In genomic region chr1:180428101-180428712, GRCm38 (mm10) we compare ENCODE assay signal across 9 mouse cellular contexts. TPM values are rescaled to one million over a fixed set of nuclear protein-coding genes. Genes with fewer than 3 reads are reported as not detected.
DNase-seq lines count a peak whose midpoint lies in the region; ATAC-seq and TF ChIP-seq lines count a peak whose summit lies in the region.
"Had no signal": no experiment of that assay in that cellular context is flagged by ENCODE, and none has a peak within 500 bp of the region (broad histone marks: within the 10 kb centered on the region; RNA-seq: fewer than 3 reads in every experiment).

No protein-coding gene starts in this region.

- 0 out of 2 replicates have a peak overlapping the region, but pooled peaks have one; percentile 17 for H3K27ac ChIP-seq in forebrain, postnatal 0 days (ENCODE audit: low read depth, low read length)
- no peak overlapping the region for H3K27ac ChIP-seq in forebrain, embryonic 11.5 days (ENCODE audit: low read depth, low read length)
- no peak overlapping the region for H3K27ac ChIP-seq in thymus, adult 2 months (ENCODE audit: control insufficient read depth, insufficient read depth, low read length)
- H3K27ac ChIP-seq in liver, postnatal 0 days (ENCODE audit: low read depth), result no peak overlapping the region
- H3K27ac ChIP-seq in small intestine, adult 2 months (ENCODE audit: insufficient read depth, low read depth, low read length), result no peak overlapping the region

- H3K9ac ChIP-seq in forebrain, postnatal 0 days, result no peak overlapping the region
- H3K9ac ChIP-seq in forebrain, embryonic 11.5 days (ENCODE audit: low read length), result no peak overlapping the region
- no peak overlapping the region for H3K9ac ChIP-seq in liver, postnatal 0 days (replicated peaks)

- H3K36me3 ChIP-seq in forebrain, postnatal 0 days (ENCODE audit: insufficient read depth), result no peaks in the 10 kb centered on the region
- no peaks in the 10 kb centered on the region for H3K36me3 ChIP-seq in forebrain, embryonic 11.5 days (ENCODE audit: control insufficient read depth, insufficient read depth, low read length)
- peaks cover 7% of the 10 kb centered on the region; the same call in 1 of the 2 replicates for H3K36me3 ChIP-seq in thymus, adult 2 months (ENCODE audit: control insufficient read depth, insufficient read depth, low read length)
- H3K36me3 ChIP-seq in liver, postnatal 0 days (replicated peaks; ENCODE audit: insufficient read depth, low read length), result no peaks in the 10 kb centered on the region
- H3K36me3 ChIP-seq in small intestine, adult 2 months (ENCODE audit: control insufficient read depth, insufficient read depth, low read length), result no peaks in the 10 kb centered on the region

- H3K4me3 ChIP-seq in forebrain, postnatal 0 days (ENCODE audit: low read depth, low read length), result no peak overlapping the region
- H3K4me3 ChIP-seq in forebrain, embryonic 11.5 days (ENCODE audit: low read depth, low read length), result no peak overlapping the region
- no peak overlapping the region for H3K4me3 ChIP-seq in thymus, adult 2 months (ENCODE audit: control insufficient read depth, insufficient read depth, low read length)
- no peak overlapping the region for H3K4me3 ChIP-seq in liver, postnatal 0 days (ENCODE audit: low read depth, low read length)
- no peak overlapping the region for H3K4me3 ChIP-seq in small intestine, adult 2 months (ENCODE audit: low read depth, low read length)

- H3K9me3 ChIP-seq in forebrain, postnatal 0 days (ENCODE audit: low read length), result no peaks in the 10 kb centered on the region
- no peaks in the 10 kb centered on the region for H3K9me3 ChIP-seq in forebrain, embryonic 11.5 days (ENCODE audit: control insufficient read depth, low read length)
- H3K9me3 ChIP-seq in liver, postnatal 0 days (ENCODE audit: low read length), result no peaks in the 10 kb centered on the region

- no peak for ATAC-seq in forebrain, postnatal 0 days
- no peak for ATAC-seq in forebrain, embryonic 11.5 days (replicated peaks; ENCODE audit: low FRiP score)
- peak; percentile 38 for ATAC-seq in common myeloid progenitor, adult 5-6 weeks (replicated peaks; ENCODE audit: low read depth, poor library complexity, severe bottlenecking)
- ATAC-seq in liver, postnatal 0 days, result peak; percentile 43

- no peak for TF ChIP-seq POLR2A in thymus, adult 2 months (IDR thresholded peaks at IDR 0.05; ENCODE audit: control insufficient read depth, extremely low read depth, insufficient read depth, low read length, poor library complexity)
- no peak for TF ChIP-seq POLR2A in small intestine, adult 2 months (IDR thresholded peaks at IDR 0.05; ENCODE audit: low read depth, low read length)

- no peaks in the 10 kb centered on the region for H3K27me3 ChIP-seq in forebrain, postnatal 0 days (ENCODE audit: insufficient read depth, low read length)
- no peaks in the 10 kb centered on the region for H3K27me3 ChIP-seq in forebrain, embryonic 11.5 days (ENCODE audit: control insufficient read depth, insufficient read depth, low read length)
- no peaks in the 10 kb centered on the region for H3K27me3 ChIP-seq in thymus, adult 2 months (ENCODE audit: control insufficient read depth, insufficient read depth, low read length)
- H3K27me3 ChIP-seq in liver, postnatal 0 days (ENCODE audit: insufficient read depth, low read length), result peaks cover 3% of the 10 kb centered on the region; the same call in 1 of the 2 replicates
- peaks cover 4% of the 10 kb centered on the region for H3K27me3 ChIP-seq in small intestine, adult 2 months (ENCODE audit: control insufficient read depth, insufficient read depth, low read length)

- H3K4me1 ChIP-seq in forebrain, postnatal 0 days (ENCODE audit: insufficient read depth), result peaks cover 11% of the 10 kb centered on the region; the same call in 1 of the 2 replicates
- peaks cover 3% of the 10 kb centered on the region; the same call in 1 of the 2 replicates for H3K4me1 ChIP-seq in forebrain, embryonic 11.5 days (replicated peaks; ENCODE audit: control insufficient read depth, insufficient read depth, low read length)
- peaks cover 8% of the 10 kb centered on the region for H3K4me1 ChIP-seq in thymus, adult 2 months (replicated peaks; ENCODE audit: control insufficient read depth, insufficient read depth, low read length)
- H3K4me1 ChIP-seq in liver, postnatal 0 days (ENCODE audit: insufficient read depth), result 0 out of 2 replicates have a peak, but pooled peaks cover 4% of the 10 kb centered on the region
- H3K4me1 ChIP-seq in small intestine, adult 2 months (ENCODE audit: control insufficient read depth, insufficient read depth, insufficient read length, low read length), result peaks cover 2% of the 10 kb centered on the region

- TF ChIP-seq CTCF in forebrain, postnatal 0 days (IDR thresholded peaks at IDR 0.05; ENCODE audit: low read depth), result peak; percentile 95
- TF ChIP-seq CTCF in thymus, adult 2 months (IDR thresholded peaks at IDR 0.05; ENCODE audit: borderline replicate concordance, control insufficient read depth, extremely low read depth, insufficient read depth, low read length, poor library complexity), result no peak; the same call in 1 of the 2 replicates
- peak; percentile 96 for TF ChIP-seq CTCF in liver, postnatal 0 days (IDR thresholded peaks at IDR 0.05; ENCODE audit: low read depth)
- peak; percentile 95 for TF ChIP-seq CTCF in small intestine, adult 2 months (IDR thresholded peaks at IDR 0.05; ENCODE audit: extremely low read depth, insufficient read length, insufficient replicate concordance, low read depth, low read length)

- 0 out of 2 replicates have a peak, but pooled peaks have one; percentile 37 for TF ChIP-seq EP300 in liver, postnatal 0 days (IDR thresholded peaks at IDR 0.05; ENCODE audit: low read depth)

- peak; percentile 87 for DNase-seq in forebrain, postnatal 0 days
- no peak for DNase-seq in forebrain, embryonic 11.5 days (ENCODE audit: low spot score)
- peak; percentile 66 for DNase-seq in thymus, adult 2 months
- no peak for DNase-seq in thymus, adult 18-20 months
- peak; percentile 91 for DNase-seq in induced T-regulatory cell, adult 2 months (ENCODE audit: low read depth)
- peak; percentile 57 for DNase-seq in liver, postnatal 0 days

- H3K4me2 ChIP-seq in forebrain, postnatal 0 days (ENCODE audit: low read depth), result no peak overlapping the region
- no peak overlapping the region for H3K4me2 ChIP-seq in forebrain, embryonic 11.5 days (ENCODE audit: low read depth, low read length, severe bottlenecking)
- H3K4me2 ChIP-seq in liver, postnatal 0 days (ENCODE audit: low read depth, low read length), result peak overlapping the region; percentile 0; the same call in 1 of the 2 replicates

- WGBS in forebrain, postnatal 0 days, result 24% methylated on average over 9 of the region's 9 CpGs
- WGBS in forebrain, embryonic 11.5 days, result 38% methylated on average over 9 of the region's 9 CpGs
- WGBS in thymus, adult 2 months, result 13% methylated on average over 9 of the region's 9 CpGs
- WGBS in liver, postnatal 0 days (ENCODE audit: insufficient replicate concordance), result 15% methylated on average over 9 of the region's 9 CpGs
- 26% methylated on average over 9 of the region's 9 CpGs for WGBS in small intestine, adult 2 months

RNA-seq across cellular contexts. Expression of gene Stum, which starts 55.1 kb away (rescaled TPM):
- total RNA-seq in forebrain, postnatal 0 days (2014; rRNA removed), result 59.7 and 80.7 TPM in 2 replicates
- 15.2 and 16.7 TPM in 2 replicates for polyA plus RNA-seq in forebrain, postnatal 0 days (2015; fragmentation: Nextera tagmentation; extraction: Ambion mirVana)
- polyA plus RNA-seq in forebrain, embryonic 11.5 days (2014; fragmentation: Nextera tagmentation; extraction: Ambion mirVana), result 0.55 and 1.1 TPM in 2 replicates
- polyA plus RNA-seq in thymus, adult 2 months (2012; rRNA removed), result 0.94 and 1.3 TPM in 2 replicates
- total RNA-seq in common myeloid progenitor, adult 5-6 weeks (2017), result not detected in 2 replicates
- 0.02 and 0.07 TPM in 2 replicates for polyA plus RNA-seq in liver, postnatal 0 days (2015; fragmentation: Nextera tagmentation; extraction: Ambion mirVana)
- 14.8 and 15.0 TPM in 2 replicates for polyA plus RNA-seq in small intestine, adult 2 months (2012; rRNA removed)
- polyA plus RNA-seq: liver, embryonic 16.5 days had no signal

Comparison
In these comparisons a context has a peak if more than half of its experiments do, and no peak if none do; other contexts are left out.
1. DNase-seq: peak in forebrain, postnatal 0 days (single experiment), thymus, adult 2 months (single experiment), induced T-regulatory cell, adult 2 months (single experiment) and liver, postnatal 0 days (single experiment); none in forebrain, embryonic 11.5 days (single experiment) and thymus, adult 18-20 months (0 of 2).
2. ATAC-seq: peak in common myeloid progenitor, adult 5-6 weeks (single experiment) and liver, postnatal 0 days (single experiment); none in forebrain, postnatal 0 days (single experiment) and forebrain, embryonic 11.5 days (single experiment).